Mouse (Mus musculus): ENCODE results near the gene Lypd4.

- TF ChIP-seq CTCF (conservative IDR thresholded peaks at IDR 0.05; ENCODE audit: low read length) (no peak), POU5F1 (IDR thresholded peaks at IDR 0.05; ENCODE audit: borderline replicate concordance, low read length) (no peak), NANOG (IDR thresholded peaks at IDR 0.05; ENCODE audit: borderline replicate concordance, low read length) (no peak)
These were observed 21.7 kb upstream of the Lypd4 start for GRCm38 (mm10) chr7:24891241-24892124.

Measured in E14TG2a.4 (cell line).